Mouse (Mus musculus) forebrain, embryonic 13.5 days (tissue): ENCODE results near the gene Napepld. TPM values are rescaled to one million over a fixed set of nuclear protein-coding genes. Genes with fewer than 3 reads are reported as not detected.

Experiments used
- ATAC-seq: fragments of 200-750 bp; cut with Nextera tagmentation; 2 replicates; pipeline ENCODE4 v1.8.0; 2017
- H3K27ac ChIP-seq: fragments of 300-500 bp; sonication (generic); 2 replicates; pipeline ENCODE4 v1.5.1; 2015; ENCODE audit warnings: inconsistent platforms, mild to moderate bottlenecking, moderate library complexity
- H3K27me3 ChIP-seq: fragments of 300-500 bp; sonication (generic); 2 replicates; pipeline ENCODE4 v1.6.1; 2015; ENCODE audit warnings: mild to moderate bottlenecking, inconsistent platforms
- H3K36me3 ChIP-seq: fragments of 300-500 bp; sonication (generic); 2 replicates; pipeline ENCODE4 v1.6.1; 2015; ENCODE audit warnings: mild to moderate bottlenecking, inconsistent platforms; ENCODE audit not compliant: poor library complexity, severe bottlenecking
- H3K4me1 ChIP-seq: fragments of 300-500 bp; sonication (generic); 2 replicates; pipeline ENCODE4 v1.6.1; 2015; ENCODE audit warnings: inconsistent platforms
- H3K4me2 ChIP-seq: fragments of 300-500 bp; sonication (generic); 2 replicates; pipeline ENCODE4 v1.6.1; 2015; ENCODE audit warnings: inconsistent platforms, mild to moderate bottlenecking, moderate library complexity
- H3K4me3 ChIP-seq: fragments of 300-500 bp; sonication (generic); 2 replicates; pipeline ENCODE4 v1.5.1; 2015; ENCODE audit warnings: mild to moderate bottlenecking, inconsistent platforms
- H3K9ac ChIP-seq: fragments of 300-500 bp; sonication (generic); 2 replicates; pipeline ENCODE4 v1.6.1; 2015; ENCODE audit warnings: mild to moderate bottlenecking, inconsistent platforms
- H3K9me3 ChIP-seq: fragments of 300-500 bp; sonication (generic); replicated peaks from 2 replicates; pipeline ENCODE4 v1.6.1; 2016; ENCODE audit warnings: inconsistent platforms
- WGBS: fragments of 180-500 bp; shearing (Covaris S2); methylation state at CpG from one replicate; pipeline ENCODE4 v1.1.7; 2015; 5-methylcytosine and 5-hydroxymethylcytosine counted together
- polyA plus RNA-seq: library from polyadenylated mRNA; unstranded; fragments of >200 nt; fragmentation: Nextera tagmentation; extraction: Ambion mirVana; gene quantifications from 2 replicates; pipeline ENCODE4 v1.2.1, GENCODE M21; 2015

The Napepld gene
- polyA plus RNA-seq, 1 experiment from 2014 or later: 7.1 TPM

GRCm38 (mm10) chr5:21680029-21680428 lies 21.2 kb downstream of the Napepld start:
- Histone ChIP-seq H3K4me3 (no peak overlapping the region), H3K4me2 (no peak overlapping the region), H3K27ac (no peak overlapping the region), H3K27me3 (no peaks in the 10 kb centered on the region), H3K9me3 (peaks cover 6% of the 10 kb centered on the region; the same call in 1 of the 2 replicates), H3K36me3 (peaks cover 74% of the 10 kb centered on the region), H3K9ac (no peak overlapping the region), H3K4me1 (no peaks in the 10 kb centered on the region)
- WGBS: 87% methylated on average over 4 of the region's 4 CpGs
- ATAC-seq: no peak

GRCm38 (mm10) chr5:21678363-21678762 lies 22.8 kb downstream of the Napepld start:
- Histone ChIP-seq H3K4me2 (no peak overlapping the region), H3K4me3 (no peak overlapping the region), H3K36me3 (peaks cover 70% of the 10 kb centered on the region), H3K4me1 (no peaks in the 10 kb centered on the region), H3K27ac (no peak overlapping the region), H3K9ac (no peak overlapping the region), H3K9me3 (peaks cover 6% of the 10 kb centered on the region; the same call in 1 of the 2 replicates), H3K27me3 (no peaks in the 10 kb centered on the region)
- ATAC-seq: no peak
- WGBS: 94% methylated on average over 9 of the region's 9 CpGs

GRCm38 (mm10) chr5:21677939-21678338 lies 23.3 kb downstream of the Napepld start:
- Histone ChIP-seq H3K9ac (no peak overlapping the region), H3K4me1 (no peaks in the 10 kb centered on the region), H3K4me3 (no peak overlapping the region), H3K9me3 (peaks cover 6% of the 10 kb centered on the region; the same call in 1 of the 2 replicates), H3K27me3 (no peaks in the 10 kb centered on the region), H3K27ac (no peak overlapping the region), H3K4me2 (no peak overlapping the region), H3K36me3 (peaks cover 66% of the 10 kb centered on the region)
- 93% methylated on average over 6 of the region's 6 CpGs for WGBS
- no peak for ATAC-seq

- Histone ChIP-seq H3K36me3 (peaks cover 55% of the 10 kb centered on the region), H3K4me3 (no peak overlapping the region), H3K4me2 (no peak overlapping the region), H3K9me3 (peaks cover 6% of the 10 kb centered on the region; the same call in 1 of the 2 replicates), H3K27me3 (no peaks in the 10 kb centered on the region), H3K9ac (no peak overlapping the region), H3K4me1 (no peaks in the 10 kb centered on the region), H3K27ac (no peak overlapping the region)
- WGBS: 97% methylated on average over 23 of the region's 23 CpGs
- ATAC-seq: no peak
Measured at GRCm38 (mm10) chr5:21675494-21675893, 25.7 kb downstream of the Napepld start.

- no peak for ATAC-seq
- Histone ChIP-seq H3K27me3 (no peaks in the 10 kb centered on the region), H3K9ac (no peak overlapping the region), H3K9me3 (peaks cover 6% of the 10 kb centered on the region; the same call in 1 of the 2 replicates), H3K4me2 (no peak overlapping the region), H3K4me1 (no peaks in the 10 kb centered on the region), H3K4me3 (no peak overlapping the region), H3K27ac (no peak overlapping the region), H3K36me3 (peaks cover 58% of the 10 kb centered on the region)
- WGBS: 82% methylated on average over 12 of the region's 12 CpGs
Measured at GRCm38 (mm10) chr5:21675019-21675418, 26.2 kb downstream of the Napepld start.

GRCm38 (mm10) chr5:21673742-21674141 lies 27.5 kb downstream of the Napepld start:
- H3K4me1 ChIP-seq: no peaks in the 10 kb centered on the region
- no peak overlapping the region for H3K27ac ChIP-seq
- no peaks in the 10 kb centered on the region for H3K27me3 ChIP-seq
- H3K36me3 ChIP-seq: peaks cover 65% of the 10 kb centered on the region
- ATAC-seq: no peak
- peaks cover 6% of the 10 kb centered on the region; the same call in 1 of the 2 replicates for H3K9me3 ChIP-seq
- no peak overlapping the region for H3K4me3 ChIP-seq
- H3K9ac ChIP-seq: no peak overlapping the region
- H3K4me2 ChIP-seq: no peak overlapping the region
- WGBS: 82% methylated on average over 9 of the region's 9 CpGs

GRCm38 (mm10) chr5:21672812-21673635 lies 28.2 kb downstream of the Napepld start:
- Histone ChIP-seq H3K4me3 (no peak overlapping the region), H3K9me3 (peaks cover 2% of the 10 kb centered on the region; the same call in 1 of the 2 replicates), H3K27ac (no peak overlapping the region), H3K4me2 (no peak overlapping the region), H3K36me3 (peaks cover 60% of the 10 kb centered on the region), H3K4me1 (no peaks in the 10 kb centered on the region), H3K27me3 (no peaks in the 10 kb centered on the region), H3K9ac (no peak overlapping the region)
- no peak for ATAC-seq
- WGBS: 64% methylated on average over 22 of the region's 23 CpGs

GRCm38 (mm10) chr5:21669307-21669706 lies 31.9 kb downstream of the Napepld start:
- no peak overlapping the region for H3K27ac ChIP-seq
- no peak for ATAC-seq
- H3K4me2 ChIP-seq: no peak overlapping the region
- no peak overlapping the region for H3K9ac ChIP-seq
- H3K27me3 ChIP-seq: no peaks in the 10 kb centered on the region
- no peaks in the 10 kb centered on the region for H3K4me1 ChIP-seq
- 93% methylated on average over 2 of the region's 2 CpGs for WGBS
- H3K36me3 ChIP-seq: peaks cover 29% of the 10 kb centered on the region
- H3K9me3 ChIP-seq: no peaks in the 10 kb centered on the region
- no peak overlapping the region for H3K4me3 ChIP-seq

GRCm38 (mm10) chr5:21667191-21668137 lies 33.7 kb downstream of the Napepld start:
- 63% methylated on average over 8 of the region's 8 CpGs for WGBS
- no peak overlapping the region for H3K4me3 ChIP-seq
- no peak overlapping the region for H3K4me2 ChIP-seq
- no peaks in the 10 kb centered on the region for H3K27me3 ChIP-seq
- H3K36me3 ChIP-seq: peaks cover 47% of the 10 kb centered on the region
- H3K4me1 ChIP-seq: no peaks in the 10 kb centered on the region
- H3K27ac ChIP-seq: no peak overlapping the region
- H3K9ac ChIP-seq: no peak overlapping the region
- ATAC-seq: no peak
- no peaks in the 10 kb centered on the region for H3K9me3 ChIP-seq

GRCm38 (mm10) chr5:21663081-21663480 lies 38.1 kb downstream of the Napepld start:
- H3K9ac ChIP-seq: no peak overlapping the region
- no peak overlapping the region for H3K4me3 ChIP-seq
- no peaks in the 10 kb centered on the region for H3K9me3 ChIP-seq
- WGBS: 92% methylated on average over 11 of the region's 11 CpGs
- H3K4me1 ChIP-seq: peaks cover 17% of the 10 kb centered on the region; the same call in 1 of the 2 replicates
- H3K4me2 ChIP-seq: no peak overlapping the region
- no peak overlapping the region for H3K27ac ChIP-seq
- H3K36me3 ChIP-seq: peaks cover 61% of the 10 kb centered on the region
- no peaks in the 10 kb centered on the region for H3K27me3 ChIP-seq
- ATAC-seq: 0 out of 2 replicates have a peak, but pooled peaks have one; percentile 46

GRCm38 (mm10) chr5:21660850-21661249 lies 40.3 kb downstream of the Napepld start:
- H3K36me3 ChIP-seq: peaks cover 78% of the 10 kb centered on the region
- H3K4me2 ChIP-seq: no peak overlapping the region
- no peaks in the 10 kb centered on the region for H3K9me3 ChIP-seq
- no peak; the same call in 1 of the 2 replicates for ATAC-seq
- peaks cover 17% of the 10 kb centered on the region; the same call in 1 of the 2 replicates for H3K4me1 ChIP-seq
- 69% methylated on average over 6 of the region's 6 CpGs for WGBS
- peak overlapping the region; percentile 54 for H3K27ac ChIP-seq
- H3K4me3 ChIP-seq: no peak overlapping the region
- H3K9ac ChIP-seq: no peak overlapping the region
- H3K27me3 ChIP-seq: no peaks in the 10 kb centered on the region
